Mouse (Mus musculus) adrenal gland, postnatal 4 days (tissue): ENCODE data around the gene Gkn2. TPM values are rescaled to one million over a fixed set of nuclear protein-coding genes. Genes with fewer than 3 reads are reported as not detected.

Source experiments
- DNase-seq, 2 experiments: peaks; one replicate each; pipeline ENCODE4 v3.0.0; 2021 to 2022; ENCODE audit warnings: low spot score in 2 of 2, mixed read lengths in 2 of 2
- long read RNA-seq, 2 experiments: library from polyadenylated mRNA; stranded (forward); transcript quantifications; one replicate each; pipeline ENCODE4 v2.0.0; 2021
- total RNA-seq, 2 experiments: library from RNA; stranded (reverse); gene quantifications; 2 replicates each; pipeline ENCODE4 v1.2.3; 2021

Gene Gkn2
- total RNA-seq = not detected
- long read RNA-seq, experiment 1 = 0 reads
- long read RNA-seq, experiment 2 = 0 reads

DNA sequence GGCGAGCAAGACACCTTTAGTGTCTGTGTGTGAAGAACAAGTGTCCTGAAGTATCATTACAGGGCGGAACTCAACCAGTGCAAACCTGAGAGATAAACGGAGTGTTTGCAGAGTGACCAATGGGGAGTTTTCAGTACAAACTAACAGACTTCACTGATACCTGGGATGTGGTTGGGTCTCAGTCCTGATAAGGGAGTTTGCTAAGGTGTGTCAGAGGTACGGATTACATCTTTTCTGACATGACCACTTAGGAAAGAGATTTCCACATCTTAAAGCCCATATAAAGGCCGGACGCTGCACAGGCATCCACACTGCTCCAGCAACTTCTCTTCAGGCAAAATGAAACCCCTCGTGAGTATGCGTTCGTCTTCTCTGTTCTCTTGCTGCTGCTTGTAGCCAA, at the start of gene Gkn2:
Gkn2 (plus strand) TSS at position 301 of the 400 bp plus-strand sequence.
- no peak for DNase-seq

GRCm38 (mm10) chr6:87323381-87323780, 49.8 kb upstream of the Gkn2 start:
- no peak for DNase-seq

- no peak for DNase-seq
These were observed 46.2 kb upstream of the Gkn2 start for GRCm38 (mm10) chr6:87326932-87327331.

DNA sequence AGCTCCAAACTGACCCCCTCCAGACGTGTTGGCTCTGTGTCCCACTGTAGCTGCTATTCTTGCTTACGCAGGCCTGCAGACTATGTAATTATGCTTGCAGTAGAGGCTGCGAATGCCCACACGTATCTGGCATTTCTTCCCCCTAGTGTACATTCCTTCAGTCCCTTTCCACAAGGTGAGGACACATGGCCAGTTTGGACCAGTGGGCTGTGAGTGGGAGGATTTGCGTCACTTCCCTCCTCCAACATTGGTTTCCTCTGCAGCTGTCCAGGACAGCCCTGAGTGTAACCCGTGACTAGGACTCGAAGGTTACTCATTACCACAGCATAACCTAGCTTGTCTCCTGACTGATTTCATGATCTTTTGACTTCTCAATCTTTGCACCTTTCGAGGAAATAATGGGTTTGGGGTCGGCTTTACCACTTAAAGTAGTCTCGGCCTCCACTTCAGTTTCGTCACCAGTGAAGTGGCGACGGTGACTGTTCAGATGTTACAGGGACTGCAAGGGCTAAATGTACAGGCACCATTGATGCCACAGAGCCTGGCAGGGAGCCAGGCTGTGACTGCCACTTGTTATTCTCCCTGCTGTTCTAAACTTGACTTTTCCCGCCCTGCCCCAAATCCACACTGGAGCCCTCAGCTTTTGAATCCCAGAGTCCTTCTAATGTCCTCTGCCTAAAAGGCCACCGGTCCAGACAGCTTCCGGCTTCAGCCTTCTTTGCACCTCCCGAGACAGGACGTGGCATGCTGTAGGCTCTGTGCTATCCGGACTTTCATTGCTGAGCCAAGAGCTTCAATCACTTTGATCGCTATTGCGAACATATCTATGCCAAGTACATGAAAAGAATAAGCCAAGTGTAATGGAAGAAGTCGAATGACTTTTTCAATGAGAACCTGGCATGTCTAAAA, 44.6 kb upstream of the Gkn2 start:
- DNase-seq = no peak

- DNase-seq = no peak
These were observed 40.8 kb upstream of the Gkn2 start for GRCm38 (mm10) chr6:87332380-87332779.

- DNase-seq = no peak
These were observed 38.6 kb upstream of the Gkn2 start for GRCm38 (mm10) chr6:87334361-87335090.

GRCm38 (mm10) chr6:87335091-87335934, 37.8 kb upstream of the Gkn2 start, which contains the start of gene Antxr1:
Gene Antxr1 (minus strand): TSS chr6:87335821.
- DNase-seq = peak; percentile 21 to 40

DNA sequence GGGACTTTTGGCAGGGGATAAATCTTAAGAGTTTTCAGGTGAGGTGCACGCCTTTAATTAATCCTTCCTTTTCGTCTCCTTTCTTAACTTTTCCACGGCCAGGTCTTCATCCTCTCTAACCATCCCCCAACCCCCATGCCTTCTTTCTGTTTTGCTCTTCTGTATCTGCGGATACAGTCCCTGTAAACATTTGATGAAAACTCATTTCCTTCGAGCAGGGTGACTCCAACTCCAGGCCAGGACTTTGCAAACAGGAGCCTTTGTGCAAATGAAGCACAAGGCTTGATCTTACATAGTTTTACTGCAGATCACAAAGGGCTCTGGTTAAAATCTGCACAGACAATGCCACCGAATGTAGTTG, 37.2 kb upstream of the Gkn2 start:
- no peak for DNase-seq

- no peak for DNase-seq
These were observed 22.3 kb upstream of the Gkn2 start, which contains the start of gene Gkn1 for GRCm38 (mm10) chr6:87350829-87351228. Gene Gkn1 (minus strand): TSS chr6:87350942.

DNA sequence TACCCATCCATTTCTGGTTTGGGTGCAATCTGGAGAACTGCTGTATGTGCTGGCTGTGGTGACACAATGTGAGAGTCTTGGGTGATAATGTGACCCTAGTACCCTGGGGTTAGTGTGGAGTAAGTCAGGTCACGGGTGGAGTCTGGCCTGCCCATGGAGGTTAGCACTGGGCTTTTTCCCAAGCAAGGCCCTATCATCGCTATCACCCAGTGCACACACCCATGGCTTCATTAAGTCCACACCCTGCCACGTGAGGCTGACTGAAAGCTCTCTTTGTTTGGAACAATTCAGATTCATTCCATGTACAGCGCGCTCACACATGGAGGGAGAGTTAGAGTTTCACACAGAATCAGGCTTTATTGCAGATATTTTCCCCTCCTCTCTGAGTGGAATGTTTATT, 18.7 kb upstream of the Gkn2 start:
- DNase-seq = no peak

DNA sequence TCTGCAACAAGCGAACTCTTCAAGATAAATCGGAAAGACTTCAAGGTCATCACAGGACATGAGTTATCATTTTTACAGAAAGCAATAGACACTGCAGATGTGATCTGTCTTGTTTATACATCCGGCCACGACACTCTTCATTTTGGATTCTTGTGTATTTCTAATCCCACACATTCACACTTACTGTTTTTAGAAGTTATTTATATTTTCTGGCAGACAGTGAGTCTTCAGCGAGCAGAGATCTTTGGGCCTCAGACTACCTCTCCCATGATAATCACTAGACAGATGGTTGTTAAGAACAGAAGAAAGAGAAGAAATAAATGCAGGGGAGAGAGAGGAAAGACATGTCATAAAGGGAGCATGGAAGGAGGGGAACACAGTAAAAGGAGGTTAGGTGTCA, 3.9 kb upstream of the Gkn2 start:
- no peak for DNase-seq

DNA sequence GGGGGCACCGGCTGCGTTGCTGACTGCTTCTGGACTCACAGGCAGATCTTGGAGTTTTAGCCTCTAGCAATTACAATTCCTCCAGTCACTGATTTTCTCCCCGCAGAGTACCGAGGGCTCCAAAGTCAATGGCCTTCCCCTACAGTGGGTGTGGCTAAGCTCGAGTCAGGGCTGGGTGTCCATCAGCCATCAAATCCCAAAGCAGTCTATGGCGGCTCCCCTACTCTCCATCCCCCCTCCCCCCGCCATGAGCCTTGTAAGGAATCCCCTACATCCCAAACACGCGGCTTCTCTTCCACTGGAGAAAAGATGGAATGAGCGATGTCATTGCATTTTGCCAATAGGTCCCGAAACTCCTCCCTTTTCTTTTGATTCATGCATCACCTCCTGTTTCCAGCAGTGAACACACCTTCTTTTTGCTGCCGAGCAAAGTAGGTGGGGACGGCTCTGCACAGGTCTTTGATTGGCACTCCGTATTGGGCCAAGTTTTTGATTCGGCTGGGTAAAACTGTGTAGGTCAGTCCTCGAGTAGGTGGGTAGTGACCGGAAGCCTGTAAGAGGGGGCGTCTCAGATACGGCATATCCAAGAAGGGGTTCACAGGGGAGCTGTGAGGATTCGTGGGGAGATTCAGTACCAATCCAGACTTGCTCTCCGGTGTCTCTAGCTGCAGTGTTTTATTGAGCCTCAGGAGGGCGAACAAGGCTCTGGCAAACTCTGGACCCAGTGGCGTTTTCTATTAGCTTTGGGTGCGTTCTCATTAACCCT, 11.0 kb downstream of the Gkn2 start:
- no peak for DNase-seq

GRCm38 (mm10) chr6:87384761-87385160, 11.6 kb downstream of the Gkn2 start:
- DNase-seq = no peak

GRCm38 (mm10) chr6:87386203-87386602, 13.0 kb downstream of the Gkn2 start:
- peak in 1 of 2 experiments; percentile 34 for DNase-seq

DNA sequence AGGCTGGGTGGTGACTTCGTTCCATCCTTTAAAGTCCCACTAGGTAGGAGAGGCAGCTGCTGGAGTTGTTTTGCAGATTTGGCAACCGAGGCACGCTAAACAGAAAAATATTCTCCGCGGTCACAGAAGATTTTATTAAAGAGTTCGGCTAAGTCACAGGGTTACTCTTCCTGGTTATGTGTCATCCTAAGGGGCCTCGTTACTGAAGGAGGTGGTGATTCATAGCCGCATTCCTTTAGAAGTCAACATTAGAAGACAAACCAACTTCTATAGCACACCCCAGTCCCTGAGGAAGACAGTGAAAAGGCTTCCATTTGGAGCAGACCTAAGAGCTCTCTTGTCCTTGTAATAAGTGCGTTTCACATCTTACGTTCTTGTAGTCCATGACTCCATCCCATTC, 13.5 kb downstream of the Gkn2 start:
- no peak for DNase-seq

GRCm38 (mm10) chr6:87388877-87389276, 15.7 kb downstream of the Gkn2 start, which contains the start of gene Gkn3:
Gene Gkn3 (minus strand): TSS chr6:87388935.
- no peak for DNase-seq

- no peak for DNase-seq
These were observed 16.4 kb downstream of the Gkn2 start for GRCm38 (mm10) chr6:87389455-87389989.

DNA sequence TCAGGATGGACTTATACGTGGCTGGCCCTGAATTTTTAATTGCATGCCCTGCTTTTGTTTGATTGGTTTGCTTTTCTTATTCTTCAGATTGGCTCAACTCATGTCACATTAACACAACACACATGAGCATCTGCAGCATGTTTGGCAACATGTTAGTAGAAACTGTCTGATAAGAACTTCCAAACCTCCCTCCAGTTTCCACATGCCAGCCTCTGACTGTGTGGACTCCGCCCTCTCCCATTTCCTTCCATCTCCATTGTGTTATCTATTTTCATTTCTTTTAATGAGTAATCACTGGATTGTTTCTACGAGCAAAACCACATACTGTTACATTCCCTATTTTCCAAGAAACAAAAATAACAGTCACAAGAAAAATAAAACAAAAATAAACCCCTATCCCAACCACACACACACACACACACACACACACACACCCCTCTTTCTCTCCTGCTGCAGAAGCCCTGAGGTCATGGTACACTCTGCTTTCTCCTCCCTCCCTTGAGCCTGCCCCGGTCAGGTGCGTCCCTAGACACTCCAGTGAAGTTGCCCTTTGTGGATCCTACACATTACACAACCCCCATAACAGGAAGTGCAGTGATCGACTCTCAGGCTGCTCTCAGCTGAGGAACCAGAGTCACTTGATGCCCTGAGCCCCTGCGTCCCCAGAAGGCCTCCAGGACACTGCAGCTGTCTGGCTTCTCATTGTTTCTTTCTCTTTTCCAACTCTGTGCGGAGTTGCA, 20.5 kb downstream of the Gkn2 start:
- no peak for DNase-seq

DNA sequence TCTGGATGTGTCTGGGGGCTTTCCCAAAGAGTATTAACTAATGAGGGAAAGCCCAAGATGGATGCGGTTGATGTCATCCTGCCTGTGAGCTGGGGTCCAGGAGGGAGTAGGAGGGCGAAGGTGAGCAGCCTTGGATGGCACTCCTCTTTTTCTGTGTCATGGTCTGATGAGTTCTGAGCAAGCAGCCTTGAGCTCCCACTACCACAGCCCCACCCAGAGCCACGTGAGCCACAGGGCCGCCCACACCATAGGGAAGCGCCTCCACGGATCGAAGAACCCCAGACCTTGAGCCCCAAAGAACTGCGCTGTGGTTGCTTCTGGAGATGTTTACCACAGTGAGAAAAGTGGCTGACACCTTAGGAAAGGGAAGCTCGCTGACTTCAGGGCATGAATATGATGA, 21.6 kb downstream of the Gkn2 start:
- DNase-seq = no peak
